ENCODE assay signal across 12 mouse cellular contexts in the genomic region with DNA sequence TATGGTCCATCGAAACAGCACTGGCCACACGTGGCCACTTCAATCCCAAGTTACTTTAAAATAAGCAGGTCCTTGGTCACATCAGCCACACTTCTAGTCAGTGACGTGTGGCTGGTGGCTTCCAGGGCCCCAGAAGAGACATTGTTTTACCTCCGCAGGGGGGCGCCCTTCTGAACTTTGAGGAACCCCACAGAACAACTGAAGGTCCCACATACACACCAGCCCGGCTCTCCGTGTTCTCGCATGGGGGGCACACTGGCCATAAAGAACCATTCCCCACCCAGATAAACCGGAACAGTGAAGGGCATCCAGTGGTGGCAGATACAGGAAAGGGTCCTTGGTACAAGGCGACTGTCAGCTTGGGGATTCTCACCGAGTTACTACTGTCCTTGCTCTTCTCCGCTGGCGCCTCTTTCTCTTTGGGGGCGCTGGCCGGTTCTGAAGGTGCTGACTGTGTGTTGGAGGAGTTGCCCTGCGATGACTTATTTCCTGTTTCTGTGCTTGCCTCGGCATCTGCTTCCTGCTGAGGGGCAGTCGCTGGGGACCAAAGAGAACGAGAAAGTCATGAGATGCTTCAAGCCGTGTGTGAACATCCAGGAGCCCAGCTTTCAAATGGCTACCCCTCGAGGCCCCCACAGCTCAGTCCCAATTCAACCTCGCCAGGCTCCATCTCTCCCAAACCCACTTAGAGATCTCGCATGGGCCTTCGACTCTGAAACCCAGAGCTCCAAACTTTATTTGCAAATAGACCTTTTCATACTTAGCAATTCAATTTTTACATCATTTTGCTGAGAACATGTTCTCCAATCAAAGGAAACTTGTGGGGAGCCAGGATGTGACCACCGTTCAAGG.
A peak's percentile ranks its signal among the peaks of the same experiment; 100 is the strongest.
DNase-seq lines count a peak whose midpoint lies in the region; ATAC-seq and TF ChIP-seq lines count a peak whose summit lies in the region.
"Had no signal": no experiment of that assay in that cellular context is flagged by ENCODE, and none has a peak within 500 bp of the region (broad histone marks: within the 10 kb centered on the region; RNA-seq: fewer than 3 reads in every experiment).

No protein-coding gene starts in this region.

- H3K4me1 ChIP-seq in hindbrain, embryonic 13.5 days (replicated peaks), result peaks cover 33% of the 10 kb centered on the region
- H3K4me1 ChIP-seq in hindbrain, embryonic 14.5 days (replicated peaks; ENCODE audit: control insufficient read depth, insufficient read depth, low read length), result peaks cover 15% of the 10 kb centered on the region
- H3K4me1 ChIP-seq in E14TG2a.4 (replicated peaks; ENCODE audit: low read depth, low read length), result peaks cover 63% of the 10 kb centered on the region
- H3K4me1 ChIP-seq: limb, embryonic 12.5 days had no signal

- peaks cover 93% of the 10 kb centered on the region for H3K36me3 ChIP-seq in hindbrain, embryonic 13.5 days
- H3K36me3 ChIP-seq in hindbrain, embryonic 14.5 days (replicated peaks; ENCODE audit: control insufficient read depth, insufficient read depth), result peaks cover 97% of the 10 kb centered on the region
- H3K36me3 ChIP-seq in E14TG2a.4 (ENCODE audit: insufficient read depth, low read length), result peaks cover 58% of the 10 kb centered on the region

- ATAC-seq in hindbrain, embryonic 13.5 days (ENCODE audit: low FRiP score), result no peak
- ATAC-seq in hindbrain, embryonic 14.5 days (ENCODE audit: low FRiP score), result no peak

- H3K9ac ChIP-seq in hindbrain, embryonic 13.5 days, result no peak overlapping the region
- no peak overlapping the region for H3K9ac ChIP-seq in hindbrain, embryonic 14.5 days
- H3K9ac ChIP-seq: forebrain, postnatal 0 days; limb, embryonic 12.5 days; lung, embryonic 14.5 days; midbrain, embryonic 12.5 days had no signal

- 88% methylated on average over 25 of the region's 25 CpGs for whole genome bisulfite sequencing in hindbrain, embryonic 13.5 days
- WGBS in hindbrain, embryonic 14.5 days, result 85% methylated on average over 25 of the region's 25 CpGs

- no peak overlapping the region for H3K4me2 ChIP-seq in hindbrain, embryonic 13.5 days
- no peak overlapping the region for H3K4me2 ChIP-seq in hindbrain, embryonic 14.5 days (replicated peaks)
- H3K4me2 ChIP-seq: limb, embryonic 12.5 days; lung, embryonic 14.5 days; midbrain, embryonic 12.5 days had no signal

- no peaks in the 10 kb centered on the region for H3K9me3 ChIP-seq in hindbrain, embryonic 13.5 days
- no peaks in the 10 kb centered on the region for H3K9me3 ChIP-seq in hindbrain, embryonic 14.5 days (ENCODE audit: control insufficient read depth, low read length)
- H3K9me3 ChIP-seq in E14TG2a.4 (ENCODE audit: low read length), result no peaks in the 10 kb centered on the region
- H3K9me3 ChIP-seq: limb, embryonic 12.5 days; midbrain, embryonic 12.5 days had no signal

- peak overlapping the region; percentile 82; the same call in 1 of the 2 replicates for H3K27ac ChIP-seq in hindbrain, embryonic 13.5 days
- H3K27ac ChIP-seq in hindbrain, embryonic 14.5 days, result no peak overlapping the region
- H3K27ac ChIP-seq: limb, embryonic 12.5 days; midbrain, embryonic 12.5 days had no signal

- peak; percentile 25; the same call in 1 of the 2 replicates for TF ChIP-seq CTCF in E14TG2a.4 (conservative IDR thresholded peaks at IDR 0.05; ENCODE audit: low read length)

- no peaks in the 10 kb centered on the region for H3K27me3 ChIP-seq in hindbrain, embryonic 13.5 days
- H3K27me3 ChIP-seq in hindbrain, embryonic 14.5 days (ENCODE audit: control insufficient read depth, insufficient read depth, low read length), result no peaks in the 10 kb centered on the region
- peaks cover 3% of the 10 kb centered on the region; the same call in 1 of the 2 replicates for H3K27me3 ChIP-seq in E14TG2a.4 (ENCODE audit: insufficient read depth, low read length)
- H3K27me3 ChIP-seq: limb, embryonic 12.5 days; midbrain, embryonic 12.5 days had no signal

- H3K4me3 ChIP-seq in hindbrain, embryonic 13.5 days, result no peak overlapping the region
- H3K4me3 ChIP-seq in hindbrain, embryonic 14.5 days (replicated peaks; ENCODE audit: low read length), result no peak overlapping the region
- H3K4me3 ChIP-seq in E14TG2a.4 (replicated peaks; ENCODE audit: low read length), result no peak overlapping the region
- H3K4me3 ChIP-seq: limb, embryonic 12.5 days; midbrain, embryonic 12.5 days had no signal

- no peak for DNase-seq in hindbrain, embryonic 14.5 days (ENCODE audit: low spot score)
- peak; percentile 82 for DNase-seq in induced T-regulatory cell, adult 2 months (ENCODE audit: low read depth)
- DNase-seq in thymus, postnatal 10 days (ENCODE audit: low spot score in 2 of 2), result peak; percentile 41 to 52
- DNase-seq in right cerebral cortex, postnatal 36 days (ENCODE audit: low spot score in 2 of 2), result no peak
- DNase-seq in frontal cortex, postnatal 10 days (ENCODE audit: low spot score in 2 of 2), result no peak
- DNase-seq in kidney, adult 11 months, result no peak

Comparison
In these comparisons a context has a peak if more than half of its experiments do, and no peak if none do; other contexts are left out.
1. DNase-seq: peak in induced T-regulatory cell, adult 2 months (single experiment) and thymus, postnatal 10 days (2 of 2); none in hindbrain, embryonic 14.5 days (single experiment), right cerebral cortex, postnatal 36 days (0 of 2), frontal cortex, postnatal 10 days (0 of 2) and kidney, adult 11 months (single experiment).